Mouse (Mus musculus): Measurements from ENCODE around the gene Gm21954. TPM values are rescaled to one million over a fixed set of nuclear protein-coding genes. Genes with fewer than 3 reads are reported as not detected.

Gene Gm21954
- total and polyA plus RNA-seq, 2 experiments, result not detected

DNA sequence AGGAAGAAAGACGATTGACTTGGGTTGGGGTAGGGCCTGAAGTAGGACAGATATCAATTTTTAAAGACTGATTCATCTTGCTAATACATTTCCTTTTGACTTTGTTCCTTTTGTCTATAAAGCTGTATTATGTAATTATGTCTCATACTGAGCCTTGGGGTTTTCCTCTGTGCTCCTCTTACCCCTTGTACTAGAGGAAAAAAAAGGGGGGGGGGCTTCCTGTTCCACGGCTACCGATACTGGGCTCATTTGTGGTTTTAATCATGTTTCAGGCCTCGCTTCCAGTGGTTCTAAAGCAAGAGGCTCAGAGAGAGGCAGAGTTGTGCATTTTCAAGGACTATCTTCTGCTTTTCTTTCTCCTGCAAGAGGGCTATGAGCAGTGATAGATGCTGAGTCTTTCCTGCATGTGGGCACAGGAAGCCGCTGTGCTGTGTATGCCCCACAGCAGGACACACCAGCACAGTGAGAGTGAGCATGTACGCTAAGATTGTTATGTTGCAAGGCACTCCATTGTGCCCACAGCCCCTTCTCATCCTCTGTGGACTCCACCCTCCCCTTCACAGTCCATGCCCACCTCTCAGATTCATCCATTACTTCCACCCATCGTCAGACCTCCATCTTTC lies 33.1 kb downstream of the Gm21954 start:
- Histone ChIP-seq H3K27ac (replicated peaks; ENCODE audit: insufficient read depth, low read depth, low read length) (no peak overlapping the region), H3K4me3 (ENCODE audit: insufficient read depth, low read depth, low read length) (no peak overlapping the region), H3K79me2 (ENCODE audit: control insufficient read depth, insufficient read depth, low read length) (no peaks in the 10 kb centered on the region), H3K9ac (ENCODE audit: low read depth, low read length) (no peak overlapping the region), H3K4me1 (ENCODE audit: control insufficient read depth, insufficient read depth, low read length) (no peaks in the 10 kb centered on the region), H3K36me3 (ENCODE audit: control insufficient read depth, insufficient read depth, low read length) (no peaks in the 10 kb centered on the region), H3K27me3 (ENCODE audit: control insufficient read depth, insufficient read depth, low read length) (no peaks in the 10 kb centered on the region)
- no peak for DNase-seq (ENCODE audit: extremely low read depth, low read depth, low spot score)
- WGBS, result 77% methylated on average over 7 of the region's 7 CpGs
- TF ChIP-seq POLR2A (IDR thresholded peaks at IDR 0.05; ENCODE audit: extremely low read depth, insufficient read depth, low read length) (no peak), CTCF (IDR thresholded peaks at IDR 0.05; ENCODE audit: low read depth, low read length) (no peak)

DNA sequence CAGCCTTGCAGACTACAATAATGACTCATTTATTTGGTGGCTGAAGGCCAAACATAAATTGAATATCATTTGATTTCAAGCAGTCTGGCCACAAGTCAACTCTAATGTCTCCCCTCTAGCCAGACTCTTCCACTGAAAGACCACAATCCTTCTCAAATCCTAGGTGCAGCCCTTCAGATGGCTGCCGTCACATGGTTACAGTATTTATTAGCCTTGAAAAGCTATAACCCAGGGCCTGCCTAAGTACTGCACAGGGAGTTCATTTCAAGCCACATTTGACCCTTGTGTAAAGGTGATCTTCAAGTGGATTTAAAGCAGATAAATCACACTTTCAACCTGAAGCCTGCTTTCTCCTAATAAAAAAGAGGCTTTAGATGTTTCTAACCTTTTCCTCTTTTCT lies 37.7 kb downstream of the Gm21954 start:
- no peaks in the 10 kb centered on the region for H3K4me1 ChIP-seq (ENCODE audit: control insufficient read depth, insufficient read depth, low read length)
- 91% methylated on average over 1 of the region's 1 CpGs for WGBS
- no peak overlapping the region for H3K27ac ChIP-seq (replicated peaks; ENCODE audit: insufficient read depth, low read depth, low read length)
- H3K27me3 ChIP-seq (ENCODE audit: control insufficient read depth, insufficient read depth, low read length), result no peaks in the 10 kb centered on the region
- no peak overlapping the region for H3K9ac ChIP-seq (ENCODE audit: low read depth, low read length)
- no peak overlapping the region for H3K4me3 ChIP-seq (ENCODE audit: insufficient read depth, low read depth, low read length)
- H3K79me2 ChIP-seq (ENCODE audit: control insufficient read depth, insufficient read depth, low read length), result no peaks in the 10 kb centered on the region
- DNase-seq (ENCODE audit: extremely low read depth, low read depth, low spot score), result no peak
- no peak for TF ChIP-seq POLR2A (IDR thresholded peaks at IDR 0.05; ENCODE audit: extremely low read depth, insufficient read depth, low read length)
- TF ChIP-seq CTCF (IDR thresholded peaks at IDR 0.05; ENCODE audit: low read depth, low read length), result no peak
- no peaks in the 10 kb centered on the region for H3K36me3 ChIP-seq (ENCODE audit: control insufficient read depth, insufficient read depth, low read length)

DNA sequence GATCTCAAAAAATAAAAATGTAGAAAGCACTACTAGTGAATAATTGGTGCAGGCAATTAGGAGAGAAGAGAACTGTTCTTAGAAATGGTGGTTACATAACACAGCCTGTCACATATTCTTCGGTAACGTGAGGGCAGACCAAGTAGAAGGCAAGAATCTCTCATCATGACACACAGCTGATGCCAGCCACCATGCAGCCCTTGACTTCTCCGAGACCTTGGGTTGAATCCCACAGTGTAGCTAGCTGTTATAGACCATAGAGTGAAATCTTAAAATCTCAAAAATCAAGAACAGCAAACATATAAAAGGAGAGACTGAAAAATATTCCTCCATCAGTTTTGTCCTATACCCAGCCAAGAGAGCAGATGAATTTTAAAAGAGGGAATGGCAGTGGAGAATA lies 40.8 kb downstream of the Gm21954 start:
- Histone ChIP-seq H3K27ac (replicated peaks; ENCODE audit: insufficient read depth, low read depth, low read length) (no peak overlapping the region), H3K36me3 (ENCODE audit: control insufficient read depth, insufficient read depth, low read length) (no peaks in the 10 kb centered on the region), H3K4me1 (ENCODE audit: control insufficient read depth, insufficient read depth, low read length) (no peaks in the 10 kb centered on the region), H3K79me2 (ENCODE audit: control insufficient read depth, insufficient read depth, low read length) (no peaks in the 10 kb centered on the region), H3K4me3 (ENCODE audit: insufficient read depth, low read depth, low read length) (no peak overlapping the region), H3K9ac (ENCODE audit: low read depth, low read length) (no peak overlapping the region), H3K27me3 (ENCODE audit: control insufficient read depth, insufficient read depth, low read length) (no peaks in the 10 kb centered on the region)
- 83% methylated on average over 3 of the region's 3 CpGs for WGBS
- no peak for TF ChIP-seq POLR2A (IDR thresholded peaks at IDR 0.05; ENCODE audit: extremely low read depth, insufficient read depth, low read length)
- no peak for TF ChIP-seq CTCF (IDR thresholded peaks at IDR 0.05; ENCODE audit: low read depth, low read length)
- DNase-seq (ENCODE audit: extremely low read depth, low read depth, low spot score), result no peak

DNA sequence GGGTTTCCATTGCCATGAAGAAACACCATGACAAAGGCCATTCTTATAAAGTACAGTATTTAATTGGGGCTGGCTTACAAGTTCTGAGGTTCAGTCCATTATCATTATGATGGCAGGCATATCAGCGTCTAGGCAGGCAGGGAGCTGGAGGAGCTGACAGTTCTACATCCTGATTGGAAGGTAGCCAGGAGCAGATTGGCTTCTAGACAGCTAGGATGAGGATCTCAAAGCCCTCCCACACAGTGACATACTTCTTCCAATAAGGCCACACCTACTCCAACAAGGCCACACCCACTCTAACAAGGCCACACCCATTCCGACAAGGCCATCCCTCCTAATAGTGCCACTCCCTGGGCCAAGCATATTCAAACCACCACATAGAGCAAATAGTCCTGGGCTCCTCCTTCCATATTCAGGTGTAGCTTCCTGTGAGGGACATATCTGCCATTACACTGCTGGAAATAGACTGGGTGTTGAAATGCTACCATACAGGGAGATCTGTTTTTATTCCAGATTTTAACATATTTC lies 41.9 kb downstream of the Gm21954 start:
- Histone ChIP-seq H3K9ac (ENCODE audit: low read depth, low read length) (no peak overlapping the region), H3K4me1 (ENCODE audit: control insufficient read depth, insufficient read depth, low read length) (no peaks in the 10 kb centered on the region), H3K4me3 (ENCODE audit: insufficient read depth, low read depth, low read length) (no peak overlapping the region), H3K27me3 (ENCODE audit: control insufficient read depth, insufficient read depth, low read length) (no peaks in the 10 kb centered on the region), H3K27ac (replicated peaks; ENCODE audit: insufficient read depth, low read depth, low read length) (no peak overlapping the region), H3K36me3 (ENCODE audit: control insufficient read depth, insufficient read depth, low read length) (no peaks in the 10 kb centered on the region), H3K79me2 (ENCODE audit: control insufficient read depth, insufficient read depth, low read length) (no peaks in the 10 kb centered on the region)
- 90% methylated on average over 2 of the region's 2 CpGs for WGBS
- no peak for DNase-seq (ENCODE audit: extremely low read depth, low read depth, low spot score)
- no peak for TF ChIP-seq CTCF (IDR thresholded peaks at IDR 0.05; ENCODE audit: low read depth, low read length)
- no peak for TF ChIP-seq POLR2A (IDR thresholded peaks at IDR 0.05; ENCODE audit: extremely low read depth, insufficient read depth, low read length)

DNA sequence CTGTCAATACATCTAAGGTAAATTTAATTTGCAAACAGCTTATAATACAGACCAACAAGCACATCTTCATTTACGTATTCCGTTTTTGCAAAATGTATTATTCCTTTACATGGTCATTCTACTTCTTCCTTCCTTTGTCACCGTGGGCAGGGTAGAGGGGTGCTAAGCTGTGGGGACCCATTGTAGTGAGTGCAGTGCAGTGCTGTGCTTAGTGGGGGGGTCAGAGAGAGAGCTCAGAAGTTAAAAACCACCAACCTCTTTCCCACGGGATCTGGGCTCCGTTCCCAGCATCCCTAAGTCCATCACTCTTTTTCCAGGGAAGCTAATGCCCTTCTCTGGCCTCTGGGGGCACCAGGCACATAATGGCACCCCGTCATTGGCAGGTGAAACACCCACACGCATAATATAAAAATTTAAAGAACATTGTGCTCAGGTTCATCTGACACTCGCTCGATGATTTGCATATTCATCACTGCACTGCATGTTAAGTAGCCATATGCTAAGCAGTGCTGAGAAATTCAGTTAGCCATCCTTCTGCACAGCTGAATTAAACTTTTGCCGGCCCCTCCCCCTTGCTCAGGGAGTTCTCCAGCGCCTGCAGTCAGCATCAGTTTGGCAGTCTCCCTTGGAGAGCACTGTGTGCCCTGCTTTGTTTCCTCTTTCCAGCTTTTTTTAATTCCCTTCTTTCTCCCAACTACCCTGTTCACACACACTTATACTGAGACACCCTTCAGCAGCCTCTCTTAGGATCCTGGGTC lies 48.2 kb downstream of the Gm21954 start:
- Histone ChIP-seq H3K4me1 (ENCODE audit: control insufficient read depth, insufficient read depth, low read length) (no peaks in the 10 kb centered on the region), H3K36me3 (ENCODE audit: control insufficient read depth, insufficient read depth, low read length) (no peaks in the 10 kb centered on the region), H3K4me3 (ENCODE audit: insufficient read depth, low read depth, low read length) (no peak overlapping the region), H3K27ac (replicated peaks; ENCODE audit: insufficient read depth, low read depth, low read length) (no peak overlapping the region), H3K27me3 (ENCODE audit: control insufficient read depth, insufficient read depth, low read length) (no peaks in the 10 kb centered on the region), H3K79me2 (ENCODE audit: control insufficient read depth, insufficient read depth, low read length) (no peaks in the 10 kb centered on the region), H3K9ac (ENCODE audit: low read depth, low read length) (no peak overlapping the region)
- TF ChIP-seq CTCF (IDR thresholded peaks at IDR 0.05; ENCODE audit: low read depth, low read length) (no peak), POLR2A (IDR thresholded peaks at IDR 0.05; ENCODE audit: extremely low read depth, insufficient read depth, low read length) (no peak)
- 37% methylated on average over 11 of the region's 11 CpGs for WGBS
- no peak for DNase-seq (ENCODE audit: extremely low read depth, low read depth, low spot score)
